Mouse (Mus musculus) liver, embryonic 16.5 days (tissue): ENCODE measurements at regions not wholly inside any gene's neighbourhood (a gene's known extent, or its start where the extent isn't known, plus 50 kb on each side); places are given as distances from the start of the nearest gene placed in this dataset.

Experiments used
- ATAC-seq: fragments of 200-750 bp; cut with Nextera tagmentation; 2 replicates; pipeline ENCODE4 v1.8.0; 2017; ENCODE audit warnings: low read depth, mild to moderate bottlenecking, moderate number of reproducible peaks, moderate library complexity
- H3K27ac ChIP-seq: fragments of 300-500 bp; sonication (generic); 2 replicates; pipeline ENCODE4 v1.5.1; 2014; ENCODE audit warnings: mild to moderate bottlenecking, low read length
- H3K27me3 ChIP-seq: fragments of 300-500 bp; sonication (generic); 2 replicates; pipeline ENCODE4 v1.6.1; 2014; ENCODE audit warnings: low read depth, low read length, mixed read lengths; ENCODE audit not compliant: control insufficient read depth, insufficient read depth
- H3K36me3 ChIP-seq: fragments of 300-500 bp; sonication (generic); 2 replicates; pipeline ENCODE4 v1.6.1; 2014; ENCODE audit warnings: mild to moderate bottlenecking; ENCODE audit not compliant: control insufficient read depth, insufficient read depth
- H3K4me1 ChIP-seq: fragments of 300-500 bp; sonication (generic); 2 replicates; pipeline ENCODE4 v1.6.1; 2014; ENCODE audit warnings: low read depth, low read length, mixed read lengths; ENCODE audit not compliant: control insufficient read depth
- H3K4me2 ChIP-seq: fragments of 300-500 bp; sonication (generic); 2 replicates; pipeline ENCODE4 v1.6.1; 2014; ENCODE audit warnings: low read depth, low read length, mixed read lengths
- H3K4me3 ChIP-seq: fragments of 300-500 bp; sonication (generic); 2 replicates; pipeline ENCODE4 v1.5.1; 2014; ENCODE audit warnings: low read depth, mild to moderate bottlenecking, low read length
- H3K9ac ChIP-seq: fragments of 300-500 bp; sonication (generic); 2 replicates; pipeline ENCODE4 v1.6.1; 2014; ENCODE audit warnings: low read depth, low read length
- H3K9me3 ChIP-seq: fragments of 300-500 bp; sonication (generic); replicated peaks from 2 replicates; pipeline ENCODE4 v1.6.1; 2016; ENCODE audit warnings: low read length; ENCODE audit not compliant: control insufficient read depth
- WGBS: fragments of 180-500 bp; shearing (Covaris S2); extraction: QIAGEN DNeasy Blood & Tissue Kit; methylation state at CpG from one replicate; pipeline ENCODE4 v1.1.7; 2014; ENCODE audit not compliant: insufficient replicate concordance; 5-methylcytosine and 5-hydroxymethylcytosine counted together

DNA sequence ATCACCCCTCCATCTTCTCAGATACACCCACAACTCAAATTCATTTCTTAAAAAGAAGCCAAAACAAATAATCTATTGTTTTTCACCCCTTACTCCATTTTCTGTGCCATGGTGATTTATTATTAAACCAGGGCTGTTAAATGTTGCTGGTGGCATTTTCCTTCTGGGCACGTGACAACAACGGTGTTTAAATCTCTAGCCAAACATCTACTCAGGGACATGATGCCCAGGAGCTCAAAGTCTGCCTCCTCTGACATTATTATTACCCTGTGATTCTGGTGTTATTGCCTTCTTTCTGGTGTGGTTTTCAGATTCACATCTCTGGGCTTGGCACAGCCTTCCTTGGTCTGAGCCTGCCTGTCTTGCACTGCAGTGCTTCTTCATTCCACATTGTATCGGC lies 253.5 kb upstream of the Camk1g start:
- no peaks in the 10 kb centered on the region for H3K27me3 ChIP-seq
- no peak overlapping the region for H3K4me3 ChIP-seq
- no peak overlapping the region for H3K9ac ChIP-seq
- H3K27ac ChIP-seq = no peak overlapping the region
- no peaks in the 10 kb centered on the region for H3K36me3 ChIP-seq
- WGBS = 60% methylated on average over 3 of the region's 3 CpGs
- H3K4me2 ChIP-seq = no peak overlapping the region
- no peaks in the 10 kb centered on the region for H3K4me1 ChIP-seq
- ATAC-seq = no peak
- H3K9me3 ChIP-seq = no peaks in the 10 kb centered on the region

DNA sequence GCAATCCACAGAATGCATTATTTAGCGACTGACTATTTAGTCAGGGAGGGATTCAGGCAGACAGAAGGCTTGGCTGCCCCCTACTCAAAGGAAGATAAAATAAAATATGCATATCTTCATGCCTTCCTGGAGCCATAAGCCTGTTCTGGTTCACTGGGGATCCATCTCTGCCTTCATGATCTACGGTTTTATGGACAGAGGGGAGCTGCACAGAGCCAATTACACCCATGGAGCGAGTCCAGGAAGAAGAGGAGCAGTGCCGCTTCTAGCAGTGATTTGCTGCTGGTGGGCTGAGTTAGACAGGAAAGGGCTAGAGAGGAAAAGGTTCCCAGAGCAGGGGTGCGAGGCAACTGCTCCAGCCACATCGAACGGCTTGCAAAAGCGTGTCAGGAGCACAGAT lies 248.2 kb upstream of the Camk1g start:
- Histone ChIP-seq H3K4me1 (no peaks in the 10 kb centered on the region), H3K9me3 (no peaks in the 10 kb centered on the region), H3K27me3 (no peaks in the 10 kb centered on the region), H3K27ac (no peak overlapping the region), H3K4me2 (no peak overlapping the region), H3K36me3 (no peaks in the 10 kb centered on the region), H3K4me3 (no peak overlapping the region), H3K9ac (no peak overlapping the region)
- WGBS = 47% methylated on average over 8 of the region's 8 CpGs
- ATAC-seq = no peak

DNA sequence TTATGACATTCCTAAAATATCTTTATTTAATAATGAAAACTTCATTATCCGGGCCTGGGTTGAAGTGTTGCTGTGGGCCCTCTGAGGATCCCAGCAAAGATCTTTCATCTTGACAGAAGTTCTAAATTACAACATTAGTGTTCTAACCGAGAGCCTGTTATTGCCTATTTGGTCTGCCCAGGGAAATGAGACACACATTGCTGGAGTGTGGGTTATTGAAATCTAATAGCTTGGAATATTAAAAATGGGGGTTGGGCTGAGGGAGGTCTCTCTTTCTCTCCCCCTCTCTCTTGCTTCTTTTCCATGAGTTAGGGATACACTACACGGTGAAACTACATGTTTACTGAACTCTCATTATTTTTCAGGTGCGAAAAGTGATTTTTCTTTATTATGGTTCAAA lies 240.4 kb upstream of the Camk1g start:
- 62% methylated on average over 4 of the region's 4 CpGs for WGBS
- ATAC-seq = no peak
- H3K9ac ChIP-seq = no peak overlapping the region

DNA sequence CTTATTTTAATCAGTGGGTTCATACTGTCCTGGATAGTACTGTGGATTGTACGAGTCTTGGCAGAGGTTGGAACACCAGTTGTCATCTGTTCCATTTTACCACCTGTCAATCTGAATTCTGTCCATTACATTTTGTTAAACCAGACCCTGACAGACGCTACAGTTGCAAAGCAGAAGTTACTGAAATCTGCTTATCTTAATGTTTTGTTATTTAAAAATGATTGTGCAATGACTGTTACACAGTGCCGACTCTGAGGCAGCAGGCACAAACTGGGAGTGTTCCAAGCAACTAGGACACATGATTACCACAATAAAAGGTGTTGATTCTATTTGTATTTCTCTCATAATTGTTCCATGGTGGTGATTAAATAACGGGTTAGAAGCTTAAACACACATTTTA lies 229.8 kb upstream of the Camk1g start:
- 30% methylated on average over 4 of the region's 4 CpGs for WGBS
- Histone ChIP-seq H3K9me3 (no peaks in the 10 kb centered on the region), H3K4me1 (no peaks in the 10 kb centered on the region), H3K27me3 (no peaks in the 10 kb centered on the region), H3K27ac (no peak overlapping the region), H3K36me3 (no peaks in the 10 kb centered on the region), H3K9ac (no peak overlapping the region), H3K4me3 (no peak overlapping the region), H3K4me2 (no peak overlapping the region)
- ATAC-seq = no peak

More for the DNA sequence above, 240.4 kb upstream of the Camk1g start:
- Histone ChIP-seq H3K4me2 (no peak overlapping the region), H3K27ac (no peak overlapping the region), H3K4me1 (no peaks in the 10 kb centered on the region), H3K9me3 (no peaks in the 10 kb centered on the region), H3K4me3 (no peak overlapping the region), H3K36me3 (no peaks in the 10 kb centered on the region), H3K27me3 (no peaks in the 10 kb centered on the region)

GRCm38 (mm10) chr1:193599163-193599562 lies 229.1 kb upstream of the Camk1g start:
- 34% methylated on average over 1 of the region's 1 CpGs for WGBS
- no peak overlapping the region for H3K9ac ChIP-seq
- no peak overlapping the region for H3K27ac ChIP-seq
- no peak overlapping the region for H3K4me2 ChIP-seq
- H3K36me3 ChIP-seq = no peaks in the 10 kb centered on the region
- H3K9me3 ChIP-seq = no peaks in the 10 kb centered on the region
- H3K4me1 ChIP-seq = no peaks in the 10 kb centered on the region
- H3K4me3 ChIP-seq = no peak overlapping the region
- H3K27me3 ChIP-seq = no peaks in the 10 kb centered on the region
- ATAC-seq = no peak

GRCm38 (mm10) chr1:193590301-193590829 lies 220.3 kb upstream of the Camk1g start:
- no peaks in the 10 kb centered on the region for H3K27me3 ChIP-seq
- no peaks in the 10 kb centered on the region for H3K4me1 ChIP-seq
- no peak for ATAC-seq
- no peak overlapping the region for H3K27ac ChIP-seq
- H3K4me2 ChIP-seq = no peak overlapping the region
- no peaks in the 10 kb centered on the region for H3K36me3 ChIP-seq
- 31% methylated on average over 5 of the region's 5 CpGs for WGBS
- no peaks in the 10 kb centered on the region for H3K9me3 ChIP-seq
- H3K4me3 ChIP-seq = no peak overlapping the region
- H3K9ac ChIP-seq = no peak overlapping the region

DNA sequence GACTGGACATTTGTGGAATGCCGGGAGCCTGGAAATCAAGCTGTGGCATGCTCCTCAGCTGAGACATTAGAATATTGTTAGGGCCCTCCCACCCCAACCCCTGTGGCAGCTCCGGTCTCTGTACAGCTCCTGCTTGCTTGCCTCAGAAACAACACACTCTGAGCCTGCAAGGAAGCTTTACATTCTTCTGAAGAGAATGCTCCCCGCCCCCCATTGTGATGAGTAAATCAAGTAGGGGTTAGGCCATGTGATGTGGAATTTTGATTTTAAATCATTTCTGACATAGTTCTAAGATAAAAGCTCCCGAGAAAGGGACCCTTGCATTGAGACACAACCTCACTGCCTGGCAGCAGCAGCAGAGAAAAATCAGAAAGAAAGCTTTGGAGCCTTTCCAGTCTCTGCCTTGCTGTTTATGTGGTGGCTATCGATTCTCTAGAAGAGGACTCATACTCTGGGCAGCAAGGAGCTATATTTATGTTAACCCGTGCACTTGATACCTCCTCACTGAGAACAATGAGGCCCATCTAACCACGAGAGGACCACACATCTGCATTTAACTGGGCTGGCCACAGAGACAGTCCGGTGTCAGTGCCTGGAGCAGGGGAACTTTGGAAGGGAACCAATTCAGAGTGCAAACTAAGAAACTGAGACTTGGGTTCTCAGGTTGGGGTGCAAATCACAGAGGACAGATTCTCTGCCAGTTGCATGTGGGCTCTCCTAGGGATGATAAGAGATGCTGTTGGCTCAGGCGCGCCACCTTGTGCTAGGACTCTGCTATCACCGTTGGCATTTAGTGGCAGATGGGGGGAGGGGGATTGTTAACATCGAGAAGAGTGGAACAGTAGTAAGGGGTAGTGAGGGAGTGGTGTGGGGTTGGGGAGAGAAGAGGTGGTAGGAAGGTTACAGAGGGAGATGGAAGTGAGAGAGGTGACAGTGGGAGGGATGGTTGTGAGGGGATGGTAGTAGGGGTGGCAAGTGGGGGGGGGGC lies 218.7 kb upstream of the Camk1g start:
- Histone ChIP-seq H3K27ac (no peak overlapping the region), H3K36me3 (no peaks in the 10 kb centered on the region), H3K4me3 (no peak overlapping the region), H3K9me3 (no peaks in the 10 kb centered on the region), H3K4me1 (no peaks in the 10 kb centered on the region), H3K27me3 (no peaks in the 10 kb centered on the region), H3K4me2 (no peak overlapping the region), H3K9ac (no peak overlapping the region)
- ATAC-seq = 0 out of 2 replicates have a peak, but pooled peaks have one; percentile 21
- WGBS = 25% methylated on average over 12 of the region's 12 CpGs

DNA sequence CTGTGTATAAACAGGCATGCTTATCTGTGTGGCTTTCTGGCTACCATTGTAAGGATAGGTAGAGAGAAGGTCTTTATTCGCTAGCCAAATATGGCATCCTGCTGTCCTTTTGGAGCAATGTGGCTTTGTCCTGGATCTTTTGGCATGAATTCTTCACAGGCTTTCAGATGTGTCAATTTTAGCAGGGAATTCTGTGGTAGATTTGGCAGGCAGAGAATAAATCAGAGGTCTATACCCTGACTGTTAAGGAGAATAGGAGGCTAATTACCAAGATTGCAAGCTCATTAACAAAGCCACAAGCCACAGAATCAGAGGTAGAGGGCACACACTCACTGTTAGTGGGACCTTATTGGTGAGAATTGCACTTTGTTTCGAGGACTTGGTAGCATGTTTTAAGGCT lies 217.2 kb upstream of the Camk1g start:
- H3K4me1 ChIP-seq = no peaks in the 10 kb centered on the region
- ATAC-seq = no peak

DNA sequence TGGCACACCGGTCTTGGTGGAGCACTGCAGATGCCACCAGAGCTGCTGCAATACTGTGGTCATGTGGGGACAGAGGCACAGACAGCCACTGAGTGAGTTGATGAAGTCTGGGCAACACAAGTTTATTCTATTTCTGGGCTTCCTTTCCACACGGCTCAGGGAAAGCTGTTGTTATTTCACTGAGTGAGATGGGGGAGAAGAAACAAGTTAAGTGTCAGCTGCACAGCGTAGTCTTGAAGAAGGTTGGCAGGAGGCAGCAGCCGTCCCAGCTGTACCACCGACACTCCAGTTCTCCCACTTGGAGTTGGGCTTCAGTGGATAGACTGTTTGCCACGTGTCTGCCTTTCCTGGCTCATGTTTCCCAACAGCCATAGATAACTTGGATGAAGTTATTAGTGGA lies 216.8 kb upstream of the Camk1g start:
- 53% methylated on average over 6 of the region's 6 CpGs for WGBS
- no peak overlapping the region for H3K4me2 ChIP-seq
- H3K27ac ChIP-seq = no peak overlapping the region
- no peaks in the 10 kb centered on the region for H3K36me3 ChIP-seq
- no peaks in the 10 kb centered on the region for H3K4me1 ChIP-seq
- no peak overlapping the region for H3K4me3 ChIP-seq
- ATAC-seq = no peak
- no peaks in the 10 kb centered on the region for H3K27me3 ChIP-seq
- H3K9me3 ChIP-seq = no peaks in the 10 kb centered on the region
- H3K9ac ChIP-seq = no peak overlapping the region

More for the DNA sequence above, 217.2 kb upstream of the Camk1g start:
- Histone ChIP-seq H3K4me3 (no peak overlapping the region), H3K36me3 (no peaks in the 10 kb centered on the region), H3K4me2 (no peak overlapping the region), H3K9ac (no peak overlapping the region), H3K9me3 (no peaks in the 10 kb centered on the region), H3K27ac (no peak overlapping the region), H3K27me3 (no peaks in the 10 kb centered on the region)
- WGBS = 48% methylated on average over 2 of the region's 2 CpGs
